Mouse (Mus musculus) heart, embryonic 10.5 days (tissue): Measurements from ENCODE around the gene Fam222b. TPM values are rescaled to one million over a fixed set of nuclear protein-coding genes. Genes with fewer than 3 reads are reported as not detected.
A peak's percentile ranks its signal among the peaks of the same experiment; 100 is the strongest.
"Not testable (repeated sequence)": the region's sequence is repeated elsewhere in the genome, so short reads cannot be mapped to it uniquely, and the experiment has no call there.

Experiments used
- DNase-seq: peaks from one replicate; pipeline ENCODE4 v3.0.0-alpha.2; 2017; ENCODE audit warnings: low spot score
- H3K27ac ChIP-seq: fragments of 300-500 bp; sonication (generic); 2 replicates; pipeline ENCODE4 v1.5.1; 2016; ENCODE audit warnings: mild to moderate bottlenecking
- H3K27me3 ChIP-seq: fragments of 300-500 bp; sonication (generic); 2 replicates; pipeline ENCODE4 v1.6.1; 2016; ENCODE audit warnings: mild to moderate bottlenecking; ENCODE audit not compliant: poor library complexity, insufficient read depth, severe bottlenecking
- H3K36me3 ChIP-seq: fragments of 300-500 bp; sonication (generic); 2 replicates; pipeline ENCODE4 v1.6.1; 2016; ENCODE audit warnings: mild to moderate bottlenecking, moderate library complexity
- H3K4me1 ChIP-seq: fragments of 300-500 bp; sonication (generic); 2 replicates; pipeline ENCODE4 v1.6.1; 2016; ENCODE audit warnings: mild to moderate bottlenecking
- H3K4me3 ChIP-seq: fragments of 300-500 bp; sonication (generic); 2 replicates; pipeline ENCODE4 v1.5.1; 2016; ENCODE audit warnings: mild to moderate bottlenecking, moderate library complexity
- H3K9me3 ChIP-seq: fragments of 300-500 bp; sonication (generic); 2 replicates; pipeline ENCODE4 v1.6.1; 2016; ENCODE audit warnings: mild to moderate bottlenecking, moderate library complexity
- WGBS: fragments of 180-500 bp; shearing (Covaris S2); methylation state at CpG from one replicate; pipeline ENCODE4 v1.1.7; 2016; 5-methylcytosine and 5-hydroxymethylcytosine counted together
- polyA plus RNA-seq: library from polyadenylated mRNA; unstranded; fragments of >200 nt; fragmentation: Nextera tagmentation; extraction: Ambion mirVana; gene quantifications from 2 replicates; pipeline ENCODE4 v1.2.1, GENCODE M21; 2016

Gene Fam222b
- 24.0 and 25.5 TPM in 2 replicates for polyA plus RNA-seq

- H3K27ac ChIP-seq = peak within 1 kb of the TSS; percentile 95
- H3K9me3 ChIP-seq = no peaks in the 10 kb centered on the region
- no peaks in the 10 kb centered on the region for H3K27me3 ChIP-seq
- under 1% methylated on average over 38 of the region's 38 CpGs for WGBS
- H3K4me1 ChIP-seq = peaks cover 28% of the 10 kb centered on the region
- H3K4me3 ChIP-seq = peak within 1 kb of the TSS; percentile 86
- peak; percentile 97 for DNase-seq
- peaks cover 7% of the 10 kb centered on the region; the same call in 1 of the 2 replicates for H3K36me3 ChIP-seq
Measured at GRCm38 (mm10) chr11:78094504-78095143, at the start of gene Fam222b. Gene Fam222b, plus strand, starts transcription at chr11:78094660.

GRCm38 (mm10) chr11:78044758-78045251, 49.7 kb upstream of the Fam222b start:
- H3K27ac ChIP-seq = peak overlapping the region; percentile 26; the same call in 1 of the 2 replicates
- no peak for DNase-seq
- no peak overlapping the region for H3K4me3 ChIP-seq
- 73% methylated on average over 5 of the region's 5 CpGs for WGBS
- no peaks in the 10 kb centered on the region for H3K9me3 ChIP-seq
- peaks cover 42% of the 10 kb centered on the region for H3K36me3 ChIP-seq
- H3K4me1 ChIP-seq = peaks cover 10% of the 10 kb centered on the region
- no peaks in the 10 kb centered on the region for H3K27me3 ChIP-seq

GRCm38 (mm10) chr11:78048637-78049036, 45.8 kb upstream of the Fam222b start:
- DNase-seq = not testable (repeated sequence)

GRCm38 (mm10) chr11:78053078-78053477, 41.4 kb upstream of the Fam222b start:
- DNase-seq = no peak
- Histone ChIP-seq H3K9me3 (no peaks in the 10 kb centered on the region), H3K27ac (no peak overlapping the region; the same call in 1 of the 2 replicates), H3K27me3 (no peaks in the 10 kb centered on the region), H3K4me3 (no peak overlapping the region), H3K4me1 (no peaks in the 10 kb centered on the region), H3K36me3 (peaks cover 72% of the 10 kb centered on the region)
- 76% methylated on average over 8 of the region's 8 CpGs for WGBS

More at GRCm38 (mm10) chr11:78048637-78049036, 45.8 kb upstream of the Fam222b start:
- Histone ChIP-seq H3K4me1 (peaks cover 10% of the 10 kb centered on the region), H3K36me3 (peaks cover 38% of the 10 kb centered on the region)
- not testable (repeated sequence) for H3K9me3 ChIP-seq, H3K4me3 ChIP-seq, H3K27me3 ChIP-seq, H3K27ac ChIP-seq
- WGBS = 91% methylated on average over 4 of the region's 4 CpGs

- peaks cover 69% of the 10 kb centered on the region for H3K36me3 ChIP-seq
- no peak for DNase-seq
- no peaks in the 10 kb centered on the region for H3K9me3 ChIP-seq
- no peak overlapping the region for H3K4me3 ChIP-seq
- H3K27ac ChIP-seq = no peak overlapping the region
- no peaks in the 10 kb centered on the region for H3K27me3 ChIP-seq
- 79% methylated on average over 8 of the region's 8 CpGs for WGBS
- H3K4me1 ChIP-seq = 0 out of 2 replicates have a peak, but pooled peaks cover 3% of the 10 kb centered on the region
Measured at GRCm38 (mm10) chr11:78056946-78057345, 37.5 kb upstream of the Fam222b start.

GRCm38 (mm10) chr11:78059833-78060757, 34.4 kb upstream of the Fam222b start:
- 63% methylated on average over 9 of the region's 9 CpGs for WGBS
- H3K36me3 ChIP-seq = peaks cover 46% of the 10 kb centered on the region

GRCm38 (mm10) chr11:78062563-78062962, 31.9 kb upstream of the Fam222b start:
- Histone ChIP-seq H3K27ac (peak overlapping the region; percentile 39; the same call in 1 of the 2 replicates), H3K27me3 (no peaks in the 10 kb centered on the region), H3K36me3 (peaks cover 22% of the 10 kb centered on the region), H3K4me1 (peaks cover 10% of the 10 kb centered on the region; the same call in 1 of the 2 replicates), H3K9me3 (no peaks in the 10 kb centered on the region), H3K4me3 (no peak overlapping the region)
- 77% methylated on average over 1 of the region's 1 CpGs for WGBS
- DNase-seq = no peak

More at GRCm38 (mm10) chr11:78059833-78060757, 34.4 kb upstream of the Fam222b start:
- Histone ChIP-seq H3K27me3 (no peaks in the 10 kb centered on the region), H3K4me1 (0 out of 2 replicates have a peak, but pooled peaks cover 5% of the 10 kb centered on the region), H3K4me3 (no peak overlapping the region), H3K9me3 (no peaks in the 10 kb centered on the region), H3K27ac (peak overlapping the region; percentile 16; the same call in 1 of the 2 replicates)
- DNase-seq = peak; percentile 86

- no peaks in the 10 kb centered on the region for H3K9me3 ChIP-seq
- WGBS = 8% methylated on average over 2 of the region's 2 CpGs
- no peaks in the 10 kb centered on the region for H3K36me3 ChIP-seq
- peak; percentile 92 for DNase-seq
- H3K27ac ChIP-seq = peak overlapping the region; percentile 72; the same call in 1 of the 2 replicates
- no peaks in the 10 kb centered on the region for H3K27me3 ChIP-seq
- H3K4me3 ChIP-seq = no peak overlapping the region
- H3K4me1 ChIP-seq = peaks cover 24% of the 10 kb centered on the region
Measured at GRCm38 (mm10) chr11:78065906-78066305, 28.6 kb upstream of the Fam222b start.

- Histone ChIP-seq H3K4me3 (no peak overlapping the region), H3K27ac (peak overlapping the region; percentile 72; the same call in 1 of the 2 replicates), H3K9me3 (no peaks in the 10 kb centered on the region), H3K4me1 (peaks cover 24% of the 10 kb centered on the region), H3K27me3 (no peaks in the 10 kb centered on the region), H3K36me3 (0 out of 2 replicates have a peak, but pooled peaks cover 2% of the 10 kb centered on the region)
- WGBS = 53% methylated on average over 2 of the region's 2 CpGs
- DNase-seq = no peak
Measured at GRCm38 (mm10) chr11:78066641-78067040, 27.8 kb upstream of the Fam222b start.

GRCm38 (mm10) chr11:78067566-78067965, 26.9 kb upstream of the Fam222b start:
- Histone ChIP-seq H3K4me3 (no peak overlapping the region), H3K36me3 (peaks cover 9% of the 10 kb centered on the region; the same call in 1 of the 2 replicates), H3K9me3 (no peaks in the 10 kb centered on the region), H3K27ac (peak overlapping the region; percentile 72), H3K27me3 (no peaks in the 10 kb centered on the region), H3K4me1 (peaks cover 27% of the 10 kb centered on the region)
- 75% methylated on average over 5 of the region's 5 CpGs for WGBS
- no peak for DNase-seq

GRCm38 (mm10) chr11:78069130-78069529, 25.3 kb upstream of the Fam222b start:
- peaks cover 24% of the 10 kb centered on the region for H3K36me3 ChIP-seq
- H3K4me3 ChIP-seq = no peak overlapping the region
- 72% methylated on average over 5 of the region's 5 CpGs for WGBS
- H3K27ac ChIP-seq = peak overlapping the region; percentile 73; the same call in 1 of the 2 replicates
- peak; percentile 79 for DNase-seq
- peaks cover 32% of the 10 kb centered on the region for H3K4me1 ChIP-seq
- H3K9me3 ChIP-seq = no peaks in the 10 kb centered on the region
- H3K27me3 ChIP-seq = no peaks in the 10 kb centered on the region

- no peak overlapping the region for H3K4me3 ChIP-seq
- H3K27me3 ChIP-seq = no peaks in the 10 kb centered on the region
- WGBS = 31% methylated on average over 6 of the region's 6 CpGs
- H3K9me3 ChIP-seq = no peaks in the 10 kb centered on the region
- peaks cover 32% of the 10 kb centered on the region for H3K4me1 ChIP-seq
- peak overlapping the region; percentile 73 for H3K27ac ChIP-seq
- peak; percentile 95 for DNase-seq
- peaks cover 30% of the 10 kb centered on the region for H3K36me3 ChIP-seq
Measured at GRCm38 (mm10) chr11:78069646-78070045, 24.8 kb upstream of the Fam222b start.
